Mouse (Mus musculus): Measurements from ENCODE around the gene Cyfip2. TPM values are rescaled to one million over a fixed set of nuclear protein-coding genes. Genes with fewer than 3 reads are reported as not detected.
A peak's percentile ranks its signal among the peaks of the same experiment; 100 is the strongest.

Cyfip2 gene
- total RNA-seq, 2 experiments from 2014 or later = 530 to 540 TPM

DNA sequence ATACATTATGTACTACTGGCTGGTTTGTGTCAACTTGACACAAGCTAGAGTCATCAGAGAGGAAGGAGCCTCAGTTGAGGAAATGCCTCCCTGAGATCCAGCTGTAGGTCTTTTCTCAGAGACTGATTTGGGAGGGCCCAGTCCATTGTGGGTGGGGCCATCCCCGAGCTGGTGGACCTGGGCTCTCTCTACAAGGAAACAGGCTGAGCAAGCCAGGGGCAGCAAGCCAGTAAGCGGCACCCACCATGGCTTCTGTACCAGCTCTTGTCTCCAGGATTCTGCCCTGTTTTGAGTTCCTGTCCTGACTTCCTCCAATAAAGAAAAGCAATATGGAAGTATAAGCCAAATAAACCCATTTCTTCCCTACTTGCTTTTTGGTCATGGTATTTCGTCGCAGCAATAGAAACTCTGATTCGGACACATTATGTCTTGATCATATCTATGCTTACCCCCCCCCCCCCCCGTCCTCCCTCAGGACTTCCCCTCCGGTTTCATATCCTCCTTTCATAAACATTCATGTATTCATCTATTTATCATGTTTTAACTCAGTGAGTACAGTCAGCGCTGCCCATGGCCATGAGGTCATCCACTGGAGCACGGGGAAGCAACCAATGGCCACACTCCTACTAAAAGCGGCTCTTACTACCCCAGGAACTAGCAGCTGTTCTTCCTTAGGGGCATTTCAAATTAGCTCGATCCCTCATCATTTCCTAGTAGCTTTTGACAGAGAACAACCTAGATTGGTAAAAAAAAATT lies 47.5 kb downstream of the Cyfip2 start:
- Histone ChIP-seq H3K27ac (no peak overlapping the region), H3K4me3 (no peak overlapping the region)
- no peak for TF ChIP-seq CTCF (conservative IDR thresholded peaks at IDR 0.05)
- no peak for DNase-seq (ENCODE audit: low spot score in 2 of 2)

DNA sequence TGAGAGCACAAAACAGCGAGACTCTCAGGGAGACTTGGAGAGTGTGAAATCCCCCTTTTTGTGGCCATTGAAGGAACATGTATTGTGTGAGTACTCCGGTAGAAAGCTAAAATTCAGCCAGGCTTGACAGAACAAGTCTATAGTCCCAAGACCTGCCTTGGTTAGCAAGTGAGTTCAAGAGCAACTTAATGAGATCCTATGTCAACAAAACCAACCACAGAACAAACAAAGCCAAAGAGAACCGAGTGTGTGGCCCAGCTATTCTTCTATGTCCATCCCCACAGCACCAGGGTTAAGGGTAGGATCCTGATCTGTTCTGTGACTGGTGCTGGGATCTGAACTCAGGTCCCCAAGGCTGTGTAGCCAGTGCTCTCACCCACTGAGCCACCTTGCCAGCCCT lies 48.1 kb downstream of the Cyfip2 start:
- TF ChIP-seq CTCF (conservative IDR thresholded peaks at IDR 0.05) = no peak
- no peak for DNase-seq (ENCODE audit: low spot score in 2 of 2)
- Histone ChIP-seq H3K4me3 (no peak overlapping the region), H3K27ac (no peak overlapping the region)

DNA sequence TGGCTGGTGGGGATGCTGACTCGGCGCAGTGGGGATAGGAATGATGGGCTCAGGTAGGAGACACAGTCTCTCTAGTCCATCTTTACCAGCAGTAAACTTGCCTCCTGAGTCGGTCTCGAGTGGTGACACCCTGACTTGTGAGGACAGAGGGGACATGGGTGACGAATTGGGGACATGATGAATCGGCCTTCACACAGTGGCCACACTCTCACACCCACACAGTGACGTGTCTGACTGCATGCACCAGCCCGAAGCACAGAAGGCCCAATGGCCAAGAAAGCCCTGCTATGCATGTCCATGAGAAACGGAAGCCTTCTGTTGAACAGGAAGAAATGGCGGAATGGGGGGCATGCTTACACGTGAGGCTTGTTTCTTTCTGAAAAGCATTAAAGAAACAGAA lies 49.4 kb downstream of the Cyfip2 start:
- Histone ChIP-seq H3K4me3 (no peak overlapping the region), H3K27ac (no peak overlapping the region; the same call in 1 of the 2 replicates)
- no peak for DNase-seq (ENCODE audit: low spot score in 2 of 2)
- TF ChIP-seq CTCF (conservative IDR thresholded peaks at IDR 0.05) = no peak

DNA sequence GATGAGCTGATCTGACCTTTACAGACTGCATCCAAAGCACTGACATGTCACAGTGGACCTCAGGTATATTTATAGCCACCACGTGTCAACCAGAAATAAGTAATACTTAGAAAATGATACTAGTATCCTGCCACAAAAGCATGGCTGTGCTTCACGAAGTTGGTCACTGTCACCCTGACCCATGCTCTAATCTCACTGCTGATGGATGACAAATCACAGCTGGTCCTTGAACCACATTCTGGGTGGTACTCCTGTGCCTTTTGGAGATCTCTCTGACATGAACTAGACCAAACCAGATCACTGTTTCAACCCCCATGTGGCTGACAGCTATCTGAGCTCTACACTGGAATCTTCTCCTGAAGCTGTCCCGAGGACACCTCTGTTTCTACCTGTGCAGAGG lies 49.8 kb downstream of the Cyfip2 start:
- DNase-seq (ENCODE audit: low spot score in 2 of 2) = no peak
- no peak for TF ChIP-seq CTCF (conservative IDR thresholded peaks at IDR 0.05)
- Histone ChIP-seq H3K27ac (no peak overlapping the region), H3K4me3 (no peak overlapping the region)

DNA sequence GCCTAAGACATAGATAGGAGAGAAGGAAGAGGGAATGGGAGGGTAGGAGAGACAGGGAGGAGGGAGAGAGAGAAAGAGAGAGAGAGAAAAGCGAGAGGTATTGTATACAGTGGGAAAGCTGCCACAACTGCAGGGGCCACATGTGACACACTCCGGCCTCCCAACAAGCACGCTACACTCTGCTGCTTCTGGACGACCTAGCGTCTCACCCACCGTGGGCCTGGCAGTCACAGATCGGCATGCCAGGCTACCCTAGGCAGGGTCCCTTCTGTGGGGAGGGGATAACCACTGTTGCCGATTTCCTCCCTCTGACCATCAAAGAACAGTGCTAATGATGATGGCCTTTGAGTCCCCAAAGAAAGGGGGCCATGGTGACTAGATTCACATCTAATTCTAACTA lies 53.9 kb downstream of the Cyfip2 start:
- no peak for DNase-seq (ENCODE audit: low spot score in 2 of 2)
- no peak overlapping the region for H3K27ac ChIP-seq
- no peak for TF ChIP-seq CTCF (conservative IDR thresholded peaks at IDR 0.05)
- no peak overlapping the region for H3K4me3 ChIP-seq

DNA sequence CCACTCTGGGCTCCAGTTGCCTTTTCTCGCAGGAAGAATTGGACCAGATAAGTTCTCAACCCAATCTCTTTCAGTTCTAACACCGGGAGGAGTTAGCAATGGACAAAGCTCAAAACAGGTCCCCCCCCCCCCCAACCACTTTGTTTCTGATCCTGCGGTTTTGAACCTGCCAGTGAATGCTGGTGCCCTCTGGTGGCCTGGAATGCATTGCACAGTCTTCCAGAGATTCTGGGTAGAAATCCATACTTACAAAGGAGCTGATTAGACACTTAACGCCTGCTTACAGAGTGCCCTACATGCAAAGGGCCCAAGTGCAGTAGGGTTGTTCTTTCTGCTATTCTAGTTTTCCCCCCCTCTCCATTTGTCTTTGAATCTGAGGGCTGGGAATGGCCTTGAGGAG lies 54.5 kb downstream of the Cyfip2 start:
- Histone ChIP-seq H3K27ac (no peak overlapping the region), H3K4me3 (no peak overlapping the region)
- DNase-seq (ENCODE audit: low spot score in 2 of 2) = no peak
- peak; percentile 73 for TF ChIP-seq CTCF (conservative IDR thresholded peaks at IDR 0.05)

DNA sequence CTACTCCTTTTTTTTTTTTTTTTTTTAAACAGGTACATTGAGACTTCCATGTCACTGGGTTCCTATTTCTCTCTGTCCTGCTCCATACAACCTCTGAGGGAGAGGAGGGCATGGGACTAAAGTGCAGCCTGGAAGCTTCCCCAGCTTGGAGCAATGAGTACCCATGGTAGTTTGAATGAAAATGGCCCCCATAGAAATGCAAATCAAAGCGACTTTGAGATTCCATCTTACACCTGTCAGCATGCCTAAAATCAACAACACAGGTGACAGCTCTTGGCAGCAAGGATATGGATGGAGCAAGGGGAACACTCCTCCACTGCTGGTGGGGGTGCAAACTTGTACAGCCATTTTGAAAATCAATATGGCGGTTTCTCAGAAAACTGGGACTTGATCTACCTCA lies 57.4 kb downstream of the Cyfip2 start:
- Histone ChIP-seq H3K27ac (no peak overlapping the region), H3K4me3 (no peak overlapping the region)
- DNase-seq (ENCODE audit: low spot score in 2 of 2) = no peak
- no peak for TF ChIP-seq CTCF (conservative IDR thresholded peaks at IDR 0.05)

DNA sequence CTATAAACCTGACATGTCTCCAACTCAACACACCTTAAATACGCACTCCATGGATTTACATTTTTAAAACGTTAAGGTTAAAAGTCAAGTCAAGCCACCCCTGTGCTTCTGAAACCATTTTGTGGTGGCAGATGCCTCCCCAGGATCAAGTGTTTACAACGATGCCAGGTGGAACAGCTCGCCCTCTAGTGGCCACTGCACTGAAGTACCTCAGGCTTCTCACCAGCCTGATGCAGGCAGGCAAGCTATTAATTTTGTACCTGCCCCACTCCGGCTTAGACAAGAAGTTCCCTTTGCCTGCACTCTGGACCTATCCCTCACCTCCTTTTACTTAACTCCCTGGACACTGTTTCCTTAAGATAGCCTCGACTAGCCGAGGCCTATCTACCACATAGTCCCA lies 60.7 kb downstream of the Cyfip2 start:
- H3K27ac ChIP-seq = no peak overlapping the region
- peak; percentile 99 for TF ChIP-seq CTCF (conservative IDR thresholded peaks at IDR 0.05)

DNA sequence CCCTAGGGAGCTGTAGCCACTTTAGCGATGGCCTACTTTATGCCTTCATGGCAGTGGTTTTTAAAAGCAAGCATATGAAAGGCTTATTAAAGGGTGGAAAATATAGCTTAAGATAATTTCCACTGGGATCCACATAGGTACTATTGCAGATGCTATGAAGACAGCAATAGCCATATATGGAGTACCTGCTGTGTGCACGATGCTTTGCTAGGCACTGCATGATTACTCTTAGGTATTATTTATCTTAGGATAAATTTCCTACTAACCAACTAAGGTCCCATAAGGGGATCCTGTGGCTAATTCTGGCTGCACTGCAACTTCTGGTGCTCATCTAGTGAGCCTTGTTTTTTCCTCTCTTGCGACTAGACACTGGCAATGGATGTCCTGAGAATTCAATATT lies 64.3 kb downstream of the Cyfip2 start:
- Histone ChIP-seq H3K27ac (no peak overlapping the region), H3K4me3 (no peak overlapping the region)
- no peak for TF ChIP-seq CTCF (conservative IDR thresholded peaks at IDR 0.05)
- no peak for DNase-seq (ENCODE audit: low spot score in 2 of 2)

More for the DNA sequence above, 60.7 kb downstream of the Cyfip2 start:
- peak; percentile 67 to 76 for DNase-seq (ENCODE audit: low spot score in 2 of 2)
- no peak overlapping the region for H3K4me3 ChIP-seq

DNA sequence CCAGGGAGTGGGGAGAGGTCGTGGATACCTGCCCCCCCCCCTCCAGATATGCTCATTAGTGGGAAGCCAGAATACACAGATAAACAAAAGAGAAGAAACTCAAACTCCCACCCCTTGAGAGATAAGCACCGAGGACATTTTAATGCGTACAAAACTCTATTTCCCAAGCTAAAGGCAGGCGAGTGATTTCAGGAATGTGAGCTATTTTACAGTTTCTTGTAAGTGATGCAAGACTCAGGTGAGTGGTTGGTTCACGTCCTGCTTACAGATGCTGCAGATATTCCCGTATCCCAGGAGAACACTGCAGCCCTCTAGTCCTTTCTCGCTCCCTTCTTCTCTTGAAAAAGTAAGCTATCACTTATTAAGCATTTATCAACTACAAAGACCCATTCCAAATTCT lies 66.3 kb downstream of the Cyfip2 start:
- no peak overlapping the region for H3K4me3 ChIP-seq
- TF ChIP-seq CTCF (conservative IDR thresholded peaks at IDR 0.05) = no peak
- H3K27ac ChIP-seq = peak overlapping the region; percentile 69; the same call in 1 of the 2 replicates
- no peak for DNase-seq (ENCODE audit: low spot score in 2 of 2)

DNA sequence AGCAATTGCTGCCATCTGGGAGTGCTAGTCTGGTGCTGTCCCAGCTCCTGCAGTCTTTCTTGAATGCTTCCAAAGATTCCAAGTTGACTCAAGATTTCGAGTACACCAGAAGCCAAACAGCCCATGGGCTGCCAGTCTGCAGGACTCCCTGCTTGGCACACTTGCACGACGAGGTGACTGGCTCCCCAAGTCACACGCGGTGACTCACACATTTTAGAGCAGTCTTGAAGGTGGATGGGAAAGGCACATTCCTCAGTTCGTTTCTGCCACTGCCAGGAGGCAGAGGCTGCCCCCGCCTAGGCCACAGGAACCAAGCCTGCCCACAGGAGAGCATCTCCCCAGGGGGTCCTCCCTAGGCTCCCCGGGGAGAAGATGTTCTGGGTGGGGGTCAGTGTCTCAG lies 66.7 kb downstream of the Cyfip2 start:
- peak in 1 of 2 experiments; percentile 42 for DNase-seq (ENCODE audit: low spot score in 2 of 2)
- H3K4me3 ChIP-seq = no peak overlapping the region
- peak overlapping the region; percentile 69 for H3K27ac ChIP-seq

DNA sequence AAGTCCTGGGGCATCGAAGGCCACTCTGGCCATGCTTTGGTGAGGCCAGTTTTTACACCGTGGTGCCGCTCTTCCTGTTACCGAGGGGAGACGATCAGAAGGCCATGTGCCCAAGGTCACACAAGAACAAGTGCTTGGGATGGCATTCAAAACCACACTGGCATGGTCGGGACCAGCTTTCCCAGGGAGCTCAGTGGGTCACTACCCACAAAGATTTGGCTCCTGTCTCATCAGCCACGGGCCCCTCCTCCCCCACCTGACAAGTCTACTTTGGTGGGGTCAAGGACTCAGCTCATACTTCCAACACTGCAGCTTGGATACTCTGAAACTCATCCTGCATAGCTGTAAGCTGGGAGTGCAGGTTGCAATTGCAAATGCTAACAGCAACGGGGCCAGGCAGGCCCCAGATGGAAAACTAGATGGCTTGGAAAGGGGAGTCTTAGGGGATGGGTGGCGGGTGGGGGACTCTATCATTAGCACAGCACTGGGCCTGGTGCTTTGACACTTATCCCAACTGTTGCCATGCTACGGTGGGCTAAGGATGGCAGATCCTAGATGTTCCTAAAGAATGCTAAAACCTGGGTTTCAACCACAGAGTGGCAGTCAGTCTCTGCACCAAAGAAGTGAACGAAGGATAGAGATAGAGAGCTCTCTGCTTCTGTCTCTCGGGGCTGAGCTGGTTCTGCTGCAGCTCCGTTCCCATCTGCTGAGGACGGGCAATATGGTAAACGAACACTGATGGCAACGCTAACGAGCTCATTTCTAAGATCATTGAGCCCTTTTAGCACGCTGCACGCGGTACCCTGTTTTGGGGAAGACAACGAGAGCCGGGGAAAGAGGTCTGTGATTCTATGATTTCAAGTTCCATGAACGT lies 67.7 kb downstream of the Cyfip2 start:
- H3K27ac ChIP-seq = peak overlapping the region; percentile 69
- peak; percentile 46 to 54 for DNase-seq (ENCODE audit: low spot score in 2 of 2)
- TF ChIP-seq CTCF (conservative IDR thresholded peaks at IDR 0.05) = no peak
- no peak overlapping the region for H3K4me3 ChIP-seq

More for the DNA sequence above, 66.7 kb downstream of the Cyfip2 start:
- no peak for TF ChIP-seq CTCF (conservative IDR thresholded peaks at IDR 0.05)

DNA sequence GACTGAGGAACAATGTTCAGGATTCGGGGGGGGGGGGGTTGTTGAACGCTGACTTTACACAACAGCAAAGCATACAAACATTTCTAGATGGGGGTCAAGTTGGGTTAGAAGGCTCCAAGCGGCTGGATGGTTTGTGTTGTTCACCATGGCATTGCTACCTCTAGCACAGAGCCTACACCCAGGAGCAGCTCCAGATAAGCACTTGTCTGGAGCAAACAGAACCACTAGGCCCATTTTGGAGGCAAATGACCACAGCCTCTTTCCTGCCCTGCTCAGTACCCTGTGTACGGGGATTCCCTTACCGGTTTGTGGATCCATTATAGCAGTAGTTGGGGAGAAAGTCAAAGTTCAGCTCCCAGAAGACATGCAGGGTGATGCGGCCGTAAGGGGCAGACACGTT lies 70.7 kb downstream of the Cyfip2 start:
- no peak for DNase-seq (ENCODE audit: low spot score in 2 of 2)
- no peak for TF ChIP-seq CTCF (conservative IDR thresholded peaks at IDR 0.05)
- Histone ChIP-seq H3K4me3 (no peak overlapping the region), H3K27ac (no peak overlapping the region)

Measured in layer of hippocampus, adult 2 months (tissue).